Mouse (Mus musculus) small intestine, adult 2 months (tissue): ENCODE measurements at regions not wholly inside any gene's neighbourhood (a gene's known extent, or its start where the extent isn't known, plus 50 kb on each side); places are given as distances from the start of the nearest gene placed in this dataset.

Source experiments
- CTCF ChIP-seq: fragments of 200-500 bp; IDR thresholded peaks from 2 replicates; pipeline ENCODE4 v1.5.1; 2012; ENCODE audit warnings: low read depth, mild to moderate bottlenecking, control low read depth, inconsistent platforms, low read length, moderate library complexity, mixed read lengths; ENCODE audit not compliant: insufficient replicate concordance, insufficient read length; ENCODE audit errors: extremely low read depth
- POLR2A ChIP-seq: fragments of 200-500 bp; IDR thresholded peaks from 2 replicates; pipeline ENCODE4 v1.6.1; 2012; ENCODE audit warnings: low read depth, mild to moderate bottlenecking, control low read depth, inconsistent platforms, low read length, moderate library complexity

DNA sequence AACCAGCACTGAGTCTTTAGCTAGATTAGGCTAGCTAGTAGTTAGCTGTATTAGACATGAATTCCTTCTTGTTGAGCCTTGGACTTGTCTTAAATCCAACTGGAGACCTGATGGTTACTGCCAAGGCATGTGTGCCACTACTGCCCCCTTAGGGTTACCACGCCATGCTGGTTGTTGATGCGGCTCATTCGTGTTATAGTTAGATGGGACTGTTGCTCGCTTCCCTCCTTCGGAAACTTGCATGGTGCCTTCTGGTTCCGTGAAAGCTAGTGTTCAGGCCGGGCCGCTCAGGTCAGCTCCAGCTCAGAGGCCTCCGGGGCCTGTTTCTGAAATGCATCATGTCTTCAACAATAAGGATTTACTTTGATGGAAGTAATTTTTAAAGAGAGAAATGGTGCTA lies 79.6 kb downstream of the Pttg1 start:
- TF ChIP-seq CTCF (no peak), POLR2A (no peak)
